Mouse (Mus musculus): ENCODE results near the gene Psmd3. TPM values are rescaled to one million over a fixed set of nuclear protein-coding genes. Genes with fewer than 3 reads are reported as not detected.

Gene Psmd3
- polyA plus RNA-seq, 1 experiment from 2014 or later, result 96.2 TPM

- H3K36me3 ChIP-seq (ENCODE audit: control insufficient read depth, insufficient read depth), result peaks cover 57% of the 10 kb centered on the region
- H3K9ac ChIP-seq (ENCODE audit: low read depth, low read length), result no peak overlapping the region
- no peak overlapping the region for H3K4me2 ChIP-seq (replicated peaks; ENCODE audit: low read depth)
- no peaks in the 10 kb centered on the region for H3K27me3 ChIP-seq (replicated peaks; ENCODE audit: control insufficient read depth, insufficient read depth, low read length)
- no peak for ATAC-seq
- no peak overlapping the region for H3K4me3 ChIP-seq (ENCODE audit: low read depth, low read length)
- no peak for TF ChIP-seq CTCF (IDR thresholded peaks at IDR 0.05; ENCODE audit: low read depth)
- no peaks in the 10 kb centered on the region for H3K4me1 ChIP-seq (replicated peaks; ENCODE audit: control insufficient read depth, insufficient read depth, low read length)
- no peaks in the 10 kb centered on the region for H3K9me3 ChIP-seq (ENCODE audit: control insufficient read depth)
- no peak overlapping the region for H3K27ac ChIP-seq (ENCODE audit: low read depth, low read length)
- 67% methylated on average over 14 of the region's 14 CpGs for WGBS
Observed at GRCm38 (mm10) chr11:98695408-98695807, 13.1 kb downstream of the Psmd3 start.

GRCm38 (mm10) chr11:98696454-98697216, 14.3 kb downstream of the Psmd3 start:
- H3K9me3 ChIP-seq (ENCODE audit: control insufficient read depth), result no peaks in the 10 kb centered on the region
- WGBS, result 81% methylated on average over 14 of the region's 14 CpGs
- H3K4me1 ChIP-seq (replicated peaks; ENCODE audit: control insufficient read depth, insufficient read depth, low read length), result no peaks in the 10 kb centered on the region
- H3K36me3 ChIP-seq (ENCODE audit: control insufficient read depth, insufficient read depth), result peaks cover 45% of the 10 kb centered on the region
- no peak overlapping the region for H3K4me2 ChIP-seq (replicated peaks; ENCODE audit: low read depth)
- no peaks in the 10 kb centered on the region for H3K27me3 ChIP-seq (replicated peaks; ENCODE audit: control insufficient read depth, insufficient read depth, low read length)
- no peak overlapping the region for H3K9ac ChIP-seq (ENCODE audit: low read depth, low read length)
- no peak for TF ChIP-seq CTCF (IDR thresholded peaks at IDR 0.05; ENCODE audit: low read depth)
- no peak overlapping the region for H3K4me3 ChIP-seq (ENCODE audit: low read depth, low read length)
- 0 out of 2 replicates have a peak overlapping the region, but pooled peaks have one; percentile 15 for H3K27ac ChIP-seq (ENCODE audit: low read depth, low read length)
- ATAC-seq, result no peak

GRCm38 (mm10) chr11:98697225-98697624, 14.9 kb downstream of the Psmd3 start:
- H3K27ac ChIP-seq (ENCODE audit: low read depth, low read length), result no peak overlapping the region
- H3K36me3 ChIP-seq (ENCODE audit: control insufficient read depth, insufficient read depth), result peaks cover 39% of the 10 kb centered on the region
- H3K9ac ChIP-seq (ENCODE audit: low read depth, low read length), result no peak overlapping the region
- ATAC-seq, result no peak
- TF ChIP-seq CTCF (IDR thresholded peaks at IDR 0.05; ENCODE audit: low read depth), result no peak
- WGBS, result 89% methylated on average over 12 of the region's 12 CpGs
- no peaks in the 10 kb centered on the region for H3K9me3 ChIP-seq (ENCODE audit: control insufficient read depth)
- H3K27me3 ChIP-seq (replicated peaks; ENCODE audit: control insufficient read depth, insufficient read depth, low read length), result no peaks in the 10 kb centered on the region
- H3K4me2 ChIP-seq (replicated peaks; ENCODE audit: low read depth), result no peak overlapping the region
- H3K4me3 ChIP-seq (ENCODE audit: low read depth, low read length), result no peak overlapping the region
- no peaks in the 10 kb centered on the region for H3K4me1 ChIP-seq (replicated peaks; ENCODE audit: control insufficient read depth, insufficient read depth, low read length)

- H3K27me3 ChIP-seq (replicated peaks; ENCODE audit: control insufficient read depth, insufficient read depth, low read length), result no peaks in the 10 kb centered on the region
- H3K4me1 ChIP-seq (replicated peaks; ENCODE audit: control insufficient read depth, insufficient read depth, low read length), result no peaks in the 10 kb centered on the region
- no peak for ATAC-seq
- H3K27ac ChIP-seq (ENCODE audit: low read depth, low read length), result no peak overlapping the region
- WGBS, result 85% methylated on average over 16 of the region's 16 CpGs
- TF ChIP-seq CTCF (IDR thresholded peaks at IDR 0.05; ENCODE audit: low read depth), result no peak
- H3K4me2 ChIP-seq (replicated peaks; ENCODE audit: low read depth), result no peak overlapping the region
- H3K9ac ChIP-seq (ENCODE audit: low read depth, low read length), result no peak overlapping the region
- no peaks in the 10 kb centered on the region for H3K9me3 ChIP-seq (ENCODE audit: control insufficient read depth)
- peaks cover 22% of the 10 kb centered on the region for H3K36me3 ChIP-seq (ENCODE audit: control insufficient read depth, insufficient read depth)
- H3K4me3 ChIP-seq (ENCODE audit: low read depth, low read length), result no peak overlapping the region
Observed at GRCm38 (mm10) chr11:98698849-98699640, 16.7 kb downstream of the Psmd3 start.

- Histone ChIP-seq H3K36me3 (ENCODE audit: control insufficient read depth, insufficient read depth) (peaks cover 22% of the 10 kb centered on the region), H3K4me2 (replicated peaks; ENCODE audit: low read depth) (no peak overlapping the region), H3K27me3 (replicated peaks; ENCODE audit: control insufficient read depth, insufficient read depth, low read length) (no peaks in the 10 kb centered on the region), H3K4me3 (ENCODE audit: low read depth, low read length) (no peak overlapping the region), H3K9ac (ENCODE audit: low read depth, low read length) (no peak overlapping the region), H3K4me1 (replicated peaks; ENCODE audit: control insufficient read depth, insufficient read depth, low read length) (no peaks in the 10 kb centered on the region), H3K9me3 (ENCODE audit: control insufficient read depth) (no peaks in the 10 kb centered on the region), H3K27ac (ENCODE audit: low read depth, low read length) (no peak overlapping the region)
- WGBS, result 36% methylated on average over 4 of the region's 4 CpGs
- TF ChIP-seq CTCF (IDR thresholded peaks at IDR 0.05; ENCODE audit: low read depth), result peak; percentile 93
- peak; percentile 27; the same call in 1 of the 2 replicates for ATAC-seq
Observed at GRCm38 (mm10) chr11:98699911-98700310, 17.6 kb downstream of the Psmd3 start.

- Histone ChIP-seq H3K27ac (ENCODE audit: low read depth, low read length) (no peak within 1 kb of the TSS), H3K4me2 (replicated peaks; ENCODE audit: low read depth) (no peak within 1 kb of the TSS), H3K9ac (ENCODE audit: low read depth, low read length) (no peak within 1 kb of the TSS), H3K36me3 (ENCODE audit: control insufficient read depth, insufficient read depth) (peaks cover 21% of the 10 kb centered on the region), H3K9me3 (ENCODE audit: control insufficient read depth) (no peaks in the 10 kb centered on the region), H3K4me3 (ENCODE audit: low read depth, low read length) (no peak within 1 kb of the TSS), H3K27me3 (replicated peaks; ENCODE audit: control insufficient read depth, insufficient read depth, low read length) (no peaks in the 10 kb centered on the region), H3K4me1 (replicated peaks; ENCODE audit: control insufficient read depth, insufficient read depth, low read length) (no peaks in the 10 kb centered on the region)
- no peak for ATAC-seq
- TF ChIP-seq CTCF (IDR thresholded peaks at IDR 0.05; ENCODE audit: low read depth), result no peak
- WGBS, result 44% methylated on average over 10 of the region's 10 CpGs
Observed at GRCm38 (mm10) chr11:98701213-98701670, 18.9 kb downstream of the Psmd3 start, which contains the start of gene Csf3. TSS of gene Csf3 (plus strand) at chr11:98701263.
